Mouse (Mus musculus) CH12.LX (cell line): ENCODE data around the gene Ppie. TPM values are rescaled to one million over a fixed set of nuclear protein-coding genes. Genes with fewer than 3 reads are reported as not detected.

Source experiments
- DNase-seq: peaks from one replicate; pipeline ENCODE4 v3.0.0-alpha.2; 2013; ENCODE audit errors: extremely low read depth
- H3K27ac ChIP-seq: 2 replicates; pipeline ENCODE4 v1.5.1; 2012; ENCODE audit warnings: low read depth, mild to moderate bottlenecking, control low read depth, moderate library complexity; ENCODE audit not compliant: insufficient read depth
- H3K27me3 ChIP-seq: replicated peaks from 2 replicates; pipeline ENCODE3; 2012; ENCODE audit warnings: inconsistent platforms
- H3K36me3 ChIP-seq, 2 experiments: replicated peaks in 1 of 2; 2 replicates each; pipeline versions ENCODE3 to v1.6.1; 2012; ENCODE audit warnings: inconsistent platforms in 1 of 2, low read length in 1 of 2, mild to moderate bottlenecking in 1 of 2, mixed read lengths in 1 of 2, moderate library complexity in 1 of 2; ENCODE audit not compliant: control insufficient read depth in 1 of 2, insufficient read depth in 1 of 2
- H3K4me1 ChIP-seq, 2 experiments: 2 replicates each; pipeline ENCODE4 v1.6.1; 2012; ENCODE audit warnings: inconsistent platforms in 1 of 2, moderate library complexity in 1 of 2; ENCODE audit not compliant: insufficient read depth in 2 of 2, control insufficient read depth in 1 of 2
- H3K4me2 ChIP-seq: 2 replicates; pipeline ENCODE4 v1.6.1; 2012; ENCODE audit warnings: low read depth, mild to moderate bottlenecking, control low read depth; ENCODE audit not compliant: poor library complexity, insufficient read depth, severe bottlenecking
- H3K4me3 ChIP-seq, 3 experiments: fragments of 150-350 bp in 1 of 3; sonication (generic) in 1 of 3; replicated peaks in 1 of 3; 2 replicates each; pipeline versions ENCODE3 to v1.5.1; 2011 to 2012; ENCODE audit warnings: low read depth in 2 of 3, low read length in 2 of 3, mild to moderate bottlenecking in 2 of 3, moderate library complexity in 2 of 3, control low read depth in 1 of 3, improper control_type of control experiment in 1 of 3, inconsistent platforms in 1 of 3, mixed read lengths in 1 of 3; ENCODE audit not compliant: poor library complexity in 1 of 3
- H3K79me2 ChIP-seq: replicated peaks from 2 replicates; pipeline ENCODE4 v1.6.1; 2012; ENCODE audit warnings: mild to moderate bottlenecking, moderate library complexity; ENCODE audit not compliant: control insufficient read depth, poor library complexity, insufficient read depth, severe bottlenecking; ENCODE audit errors: extremely low read depth
- H3K9ac ChIP-seq: 2 replicates; pipeline ENCODE4 v1.6.1; 2012; ENCODE audit warnings: low read depth, mild to moderate bottlenecking, control low read depth, moderate library complexity; ENCODE audit not compliant: insufficient read depth
- H3K9me3 ChIP-seq: replicated peaks from 2 replicates; pipeline ENCODE3; 2012; ENCODE audit warnings: low read length, inconsistent platforms, mixed read lengths
- CHD1 ChIP-seq: IDR thresholded peaks from 2 replicates; pipeline ENCODE4 v1.6.1; 2012; ENCODE audit warnings: low read depth, low read length, improper control_type of control experiment, inconsistent platforms
- CHD2 ChIP-seq: IDR thresholded peaks from 2 replicates; pipeline ENCODE4 v1.6.1; 2011; ENCODE audit warnings: low read length, improper control_type of control experiment
- ELF1 ChIP-seq: IDR thresholded peaks from 2 replicates; pipeline ENCODE4 v1.6.1; 2014; ENCODE audit warnings: low read depth, mild to moderate bottlenecking, inconsistent platforms, low read length, improper control_type of control experiment
- ETS1 ChIP-seq: conservative IDR thresholded peaks from 2 replicates; pipeline ENCODE4 v1.6.1; 2012; ENCODE audit warnings: low read depth, mild to moderate bottlenecking, inconsistent platforms, low read length, improper control_type of control experiment, moderate library complexity
- GABPA ChIP-seq: IDR thresholded peaks from 2 replicates; pipeline ENCODE4 v1.6.1; 2012; ENCODE audit warnings: low read depth, low read length, improper control_type of control experiment, inconsistent platforms; ENCODE audit not compliant: insufficient replicate concordance
- HCFC1 ChIP-seq: IDR thresholded peaks from 2 replicates; pipeline ENCODE4 v1.6.1; 2012; ENCODE audit warnings: low read depth, mild to moderate bottlenecking, inconsistent platforms, low read length, improper control_type of control experiment
- IRF4 ChIP-seq: IDR thresholded peaks from 2 replicates; pipeline ENCODE4 v1.6.1; 2014; ENCODE audit warnings: low read depth, mild to moderate bottlenecking, inconsistent platforms, low read length, improper control_type of control experiment
- JUN ChIP-seq: IDR thresholded peaks from 2 replicates; pipeline ENCODE4 v1.6.1; 2011; ENCODE audit warnings: low read depth, mild to moderate bottlenecking, low read length, improper control_type of control experiment, moderate library complexity; ENCODE audit not compliant: insufficient read depth
- JUND ChIP-seq: conservative IDR thresholded peaks from 2 replicates; pipeline ENCODE4 v1.6.1; 2011; ENCODE audit warnings: low read depth, low read length, improper control_type of control experiment
- NELFE ChIP-seq: IDR thresholded peaks from 2 replicates; pipeline ENCODE4 v1.6.1; 2011; ENCODE audit warnings: low read depth, low read length, improper control_type of control experiment
- NRF1 ChIP-seq: IDR thresholded peaks from 2 replicates; pipeline ENCODE4 v1.6.1; 2014; ENCODE audit warnings: low read depth, mild to moderate bottlenecking, inconsistent platforms, low read length, improper control_type of control experiment, moderate library complexity
- RCOR1 ChIP-seq: conservative IDR thresholded peaks from 2 replicates; pipeline ENCODE4 v1.6.1; 2012; ENCODE audit warnings: low read depth, mild to moderate bottlenecking, inconsistent platforms, low read length, improper control_type of control experiment
- SMC3 ChIP-seq: IDR thresholded peaks from 2 replicates; pipeline ENCODE4 v1.6.1; 2011; ENCODE audit warnings: low read depth, low read length, improper control_type of control experiment
- TBP ChIP-seq: conservative IDR thresholded peaks from 2 replicates; pipeline ENCODE4 v1.6.1; 2011; ENCODE audit warnings: low read depth, low read length, improper control_type of control experiment
- TCF12 ChIP-seq: IDR thresholded peaks from 2 replicates; pipeline ENCODE4 v1.6.1; 2014; ENCODE audit warnings: low read depth, mild to moderate bottlenecking, inconsistent platforms, low read length, improper control_type of control experiment
- UBTF ChIP-seq: IDR thresholded peaks from 2 replicates; pipeline ENCODE4 v1.6.1; 2012; ENCODE audit warnings: low read depth, mild to moderate bottlenecking, inconsistent platforms, low read length, improper control_type of control experiment, moderate library complexity
- USF2 ChIP-seq: conservative IDR thresholded peaks from 2 replicates; pipeline ENCODE4 v1.6.1; 2011; ENCODE audit warnings: low read depth, low read length, improper control_type of control experiment
- ZKSCAN1 ChIP-seq: IDR thresholded peaks from 2 replicates; pipeline ENCODE4 v1.6.1; 2012; ENCODE audit warnings: low read depth, inconsistent platforms, low read length, improper control_type of control experiment, borderline replicate concordance
- dilution Hi-C: fragments of 300-500 bp; cut with MboI; formaldehyde crosslinking; loops from 2 replicates; pipeline ENCODE4 v1.14.3; 2020; ENCODE audit warnings: low sequenced_read_pairs; ENCODE audit not compliant: extremely low pct_unique_long_range_greater_than_20kb, extremely low pct_ligation_motif_present
- in situ Hi-C: fragments of 300-500 bp; cut with MboI; formaldehyde crosslinking; loops from 3 replicates; pipeline ENCODE4 v1.14.3; 2019; ENCODE audit warnings: low sequenced_read_pairs, low pct_ligation_motif_present, low pct_unique_long_range_greater_than_20kb, mixed read lengths
- polyA plus RNA-seq: library from polyadenylated mRNA; unstranded; fragments of >175 nt; gene quantifications from 2 replicates; pipeline ENCODE4 v1.2.1, GENCODE M21; 2012; ENCODE audit warnings: low read depth; ENCODE audit not compliant: insufficient read length
- total RNA-seq, 2 experiments: library from RNA; depleted of rRNA; stranded (reverse); fragments of 300-350 nt in 1 of 2; fragments of >200 nt in 1 of 2; gene quantifications; 2 replicates each; pipeline ENCODE4 v1.2.3; 2012 to 2014

Ppie gene
- total and polyA plus RNA-seq, 3 experiments, result 68.3 to 89.4 (median 86.8) TPM

DNA sequence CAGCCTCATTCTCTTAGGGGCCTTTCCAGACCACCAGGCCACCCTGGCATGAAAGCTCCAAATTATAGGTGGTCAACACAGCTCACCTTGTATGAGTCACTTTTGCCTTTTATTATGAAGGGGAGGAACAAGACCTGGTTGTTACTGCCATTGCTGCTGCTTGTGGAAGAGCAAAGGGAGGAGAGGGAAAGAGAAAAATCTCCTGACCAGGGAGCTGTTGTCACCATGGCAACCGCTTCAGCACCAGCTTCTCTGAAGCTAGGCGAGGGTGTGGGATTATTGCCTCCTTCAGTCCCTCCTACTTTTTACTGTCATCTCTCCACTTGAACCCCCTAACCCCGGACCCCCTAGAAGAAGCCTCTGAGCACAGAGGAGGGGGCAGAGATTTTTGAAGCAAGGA is 45.1 kb upstream of the Ppie start:
- no peak overlapping the region for H3K27ac ChIP-seq
- no peak overlapping the region for H3K4me3 ChIP-seq
- no peak overlapping the region for H3K9ac ChIP-seq
- no peaks in the 10 kb centered on the region for H3K36me3 ChIP-seq
- H3K9me3 ChIP-seq, result no peaks in the 10 kb centered on the region
- in situ Hi-C loops, result no loop called here
- H3K4me1 ChIP-seq, result peaks cover 2 to 5% of the 10 kb centered on the region in 2 experiments; a peak in 3 of 4 replicates
- H3K27me3 ChIP-seq, result peaks cover 98% of the 10 kb centered on the region
- no peak for TF ChIP-seq ELF1
- no peak for TF ChIP-seq SMC3
- TF ChIP-seq GABPA, result no peak
- TF ChIP-seq TBP, result no peak
- no peak for TF ChIP-seq ZKSCAN1
- TF ChIP-seq NELFE, result no peak
- TF ChIP-seq JUND, result no peak
- TF ChIP-seq IRF4, result no peak
- no peak for TF ChIP-seq USF2
- no peak for TF ChIP-seq HCFC1
- TF ChIP-seq CHD1, result no peak
- no peak for TF ChIP-seq CHD2
- no peak for TF ChIP-seq JUN
- TF ChIP-seq TCF12, result no peak
- TF ChIP-seq UBTF, result no peak
- TF ChIP-seq RCOR1, result no peak
- no peak for TF ChIP-seq NRF1
- no peak for TF ChIP-seq ETS1
- dilution Hi-C loops, result no loop called here
- no peaks in the 10 kb centered on the region for H3K79me2 ChIP-seq
- DNase-seq, result no peak
- H3K4me2 ChIP-seq, result no peak overlapping the region

DNA sequence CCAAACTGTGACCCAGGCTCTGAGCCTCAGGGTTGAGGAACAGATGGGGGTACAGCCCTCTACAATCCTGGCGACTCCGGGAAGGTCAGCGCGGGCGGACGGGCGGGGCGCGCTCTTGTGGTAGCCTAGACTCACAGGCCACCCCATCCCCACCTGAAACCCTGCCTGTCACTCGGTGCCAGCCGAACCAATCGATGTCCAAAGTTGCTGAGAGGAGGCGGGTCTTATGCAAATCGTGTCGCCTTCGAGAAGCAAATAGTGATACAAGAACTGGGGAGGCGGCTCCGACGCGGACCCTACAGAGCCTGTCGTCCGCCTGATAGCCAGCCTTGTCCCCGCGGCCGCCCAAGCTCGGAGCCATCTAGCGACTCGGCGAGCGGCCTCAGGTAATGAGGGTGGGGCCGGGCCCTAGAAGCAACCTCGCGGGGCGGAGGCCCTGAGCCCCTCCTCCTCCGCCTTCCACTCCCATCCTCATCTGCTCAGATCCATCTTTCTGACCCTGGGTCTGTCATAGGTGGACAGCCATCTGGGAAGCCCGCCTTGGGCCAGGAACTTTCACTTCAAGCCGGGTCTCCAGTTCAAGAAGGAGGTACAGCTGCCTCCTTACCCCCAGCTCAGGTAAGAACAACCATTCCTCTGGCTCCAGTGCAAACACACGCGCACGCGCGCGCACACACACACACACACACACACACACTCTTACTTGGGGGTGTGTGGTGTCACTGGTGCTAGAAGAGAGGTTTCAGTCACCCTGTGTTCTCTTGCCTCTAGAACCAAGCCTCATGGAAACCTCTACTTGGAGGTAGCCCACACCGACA is 43.7 kb upstream of the Ppie start:
- peaks cover 98% of the 10 kb centered on the region for H3K27me3 ChIP-seq
- in situ Hi-C loops (no loop called here), dilution Hi-C loops (no loop called here)
- no peaks in the 10 kb centered on the region for H3K79me2 ChIP-seq
- H3K27ac ChIP-seq, result no peak overlapping the region
- peak overlapping the region; percentile 6 to 60 (median 13) for H3K4me3 ChIP-seq
- peaks cover 2 to 5% of the 10 kb centered on the region in 2 experiments; a peak in 3 of 4 replicates for H3K4me1 ChIP-seq
- peak overlapping the region; percentile 87 for H3K4me2 ChIP-seq
- no peak for TF ChIP-seq RCOR1
- 0 out of 2 replicates have a peak, but pooled peaks have one; percentile 31 for TF ChIP-seq CHD2
- H3K9me3 ChIP-seq, result no peaks in the 10 kb centered on the region
- H3K9ac ChIP-seq, result no peak overlapping the region
- peak; percentile 54 for DNase-seq
- H3K36me3 ChIP-seq, result no peaks in the 10 kb centered on the region
